Mouse (Mus musculus) CH12.LX (cell line): ENCODE measurements around the gene Fam71f1.

Source experiments
- BHLHE40 ChIP-seq: IDR thresholded peaks from 2 replicates; pipeline ENCODE4 v1.6.1; 2011; ENCODE audit warnings: mild to moderate bottlenecking, low read depth, low read length, improper control_type of control experiment
- CTCF ChIP-seq, 2 experiments: IDR thresholded peaks in 1 of 2; conservative IDR thresholded peaks in 1 of 2; 2 replicates each; pipeline ENCODE4 v1.5.1; 2011 to 2012; ENCODE audit warnings: low read depth in 2 of 2, low read length in 2 of 2, improper control_type of control experiment in 1 of 2, inconsistent platforms in 1 of 2, mild to moderate bottlenecking in 1 of 2, moderate library complexity in 1 of 2
- E2F4 ChIP-seq: IDR thresholded peaks from 2 replicates; pipeline ENCODE4 v1.6.1; 2011; ENCODE audit warnings: low read depth, low read length, improper control_type of control experiment; ENCODE audit not compliant: insufficient replicate concordance
- EP300 ChIP-seq: IDR thresholded peaks from 2 replicates; pipeline ENCODE4 v1.6.1; 2011; ENCODE audit warnings: low read length, improper control_type of control experiment
- POLR2A ChIP-seq: IDR thresholded peaks from 2 replicates; pipeline ENCODE4 v1.6.1; 2011; ENCODE audit warnings: low read depth, mild to moderate bottlenecking, improper control_type of control experiment, low read length

GRCm38 (mm10) chr6:29278513-29279267 lies 40.2 kb upstream of the Fam71f1 start:
- TF ChIP-seq POLR2A (no peak), CTCF (conservative IDR thresholded peaks at IDR 0.05 in 1 of 2, IDR thresholded peaks at IDR 0.05 in 1 of 2; ENCODE audit: low read depth in 2 of 2, low read length in 2 of 2) (peak; percentile 52 to 86), BHLHE40 (0 out of 2 replicates have a peak, but pooled peaks have one; percentile 41), E2F4 (no peak), EP300 (no peak)
